Mouse (Mus musculus): Measurements from ENCODE around the gene Ier2.
A peak's percentile ranks its signal among the peaks of the same experiment; 100 is the strongest.
"Not testable (repeated sequence)": the region's sequence is repeated elsewhere in the genome, so short reads cannot be mapped to it uniquely, and the experiment has no call there.

The Ier2 gene

DNA sequence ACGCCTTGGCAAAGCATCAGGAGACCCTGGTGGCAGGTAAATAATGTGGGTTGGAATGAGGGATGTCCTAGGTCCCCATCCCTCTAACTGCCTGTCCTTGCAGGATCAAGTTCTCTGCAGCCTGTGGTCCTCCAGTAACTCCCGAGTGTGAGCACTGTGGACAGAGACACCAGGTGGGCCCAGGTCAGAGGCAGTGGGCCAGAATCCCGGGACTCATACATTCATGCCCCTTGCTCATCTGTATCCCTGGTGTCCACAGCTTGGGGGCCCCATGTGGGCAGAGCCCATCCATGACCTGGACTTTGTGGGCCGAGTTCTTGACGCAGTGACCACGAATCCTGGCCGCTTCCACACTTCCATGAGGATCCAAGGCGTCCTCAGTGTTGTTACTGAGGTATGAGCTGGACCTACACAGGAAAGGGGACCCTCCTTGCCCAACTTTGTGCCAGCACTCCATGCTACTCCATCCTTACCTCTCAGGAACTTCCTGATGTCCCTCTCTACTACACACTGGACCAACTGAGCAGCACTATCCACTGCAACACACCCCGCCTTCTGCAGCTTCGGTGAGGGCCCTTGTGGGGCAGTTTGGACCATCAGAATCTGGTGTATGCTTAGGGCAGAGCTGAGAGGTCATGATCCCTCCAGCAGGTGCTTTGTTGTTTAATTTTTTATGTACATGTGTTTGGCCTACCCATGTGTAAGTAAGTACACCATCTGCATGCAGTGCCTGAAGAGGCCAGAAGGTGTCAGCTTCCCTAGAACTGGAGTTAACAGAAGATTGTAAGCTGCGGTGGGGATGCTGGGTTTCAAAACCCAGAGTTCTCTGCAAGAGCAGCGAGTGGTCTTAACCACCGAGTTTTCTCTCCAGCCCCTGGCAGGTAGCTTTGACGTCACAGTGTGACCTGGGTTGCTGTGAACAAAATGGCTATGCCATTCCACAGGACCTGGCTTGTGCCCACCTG lies 34.8 kb upstream of the Ier2 start:
- peak; percentile 66 for DNase-seq

DNA sequence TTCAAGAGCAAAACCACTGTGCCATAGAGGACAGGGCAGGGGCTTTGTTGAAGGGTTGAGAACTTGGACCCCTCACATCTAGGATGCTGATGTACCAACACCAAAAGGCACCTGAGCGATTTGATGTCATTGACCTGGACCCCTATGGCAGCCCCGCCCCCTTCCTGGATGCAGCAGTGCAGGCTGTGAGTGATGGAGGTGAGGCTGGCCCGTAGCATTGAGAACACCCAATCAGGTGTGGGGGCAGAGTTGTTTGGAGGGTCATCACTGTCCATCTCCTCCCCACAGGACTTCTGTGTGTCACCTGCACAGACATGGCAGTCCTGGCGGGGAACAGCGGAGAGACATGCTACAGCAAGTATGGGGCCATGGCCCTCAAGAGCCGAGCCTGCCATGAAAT lies 32.5 kb upstream of the Ier2 start:
- DNase-seq: no peak

DNA sequence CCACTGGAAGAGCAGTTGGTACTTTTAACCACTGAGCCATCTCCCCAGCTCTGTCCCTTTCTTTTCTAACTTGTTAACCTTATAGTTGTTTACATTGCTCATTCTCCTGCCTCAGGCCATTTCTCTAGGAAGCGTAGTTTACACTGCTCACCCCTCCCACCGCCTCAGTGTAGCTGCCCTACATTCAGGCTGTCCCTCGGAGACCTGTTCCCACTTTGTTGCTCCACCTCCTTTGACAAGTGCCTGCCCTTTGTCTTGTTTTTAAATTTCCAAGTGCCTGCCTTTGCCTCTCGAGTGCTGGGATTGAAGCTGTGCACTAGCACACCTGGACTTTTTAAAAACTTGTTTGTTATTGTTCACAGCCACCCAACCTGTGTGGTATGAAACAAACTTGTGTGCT lies 30.7 kb upstream of the Ier2 start:
- DNase-seq: no peak

DNA sequence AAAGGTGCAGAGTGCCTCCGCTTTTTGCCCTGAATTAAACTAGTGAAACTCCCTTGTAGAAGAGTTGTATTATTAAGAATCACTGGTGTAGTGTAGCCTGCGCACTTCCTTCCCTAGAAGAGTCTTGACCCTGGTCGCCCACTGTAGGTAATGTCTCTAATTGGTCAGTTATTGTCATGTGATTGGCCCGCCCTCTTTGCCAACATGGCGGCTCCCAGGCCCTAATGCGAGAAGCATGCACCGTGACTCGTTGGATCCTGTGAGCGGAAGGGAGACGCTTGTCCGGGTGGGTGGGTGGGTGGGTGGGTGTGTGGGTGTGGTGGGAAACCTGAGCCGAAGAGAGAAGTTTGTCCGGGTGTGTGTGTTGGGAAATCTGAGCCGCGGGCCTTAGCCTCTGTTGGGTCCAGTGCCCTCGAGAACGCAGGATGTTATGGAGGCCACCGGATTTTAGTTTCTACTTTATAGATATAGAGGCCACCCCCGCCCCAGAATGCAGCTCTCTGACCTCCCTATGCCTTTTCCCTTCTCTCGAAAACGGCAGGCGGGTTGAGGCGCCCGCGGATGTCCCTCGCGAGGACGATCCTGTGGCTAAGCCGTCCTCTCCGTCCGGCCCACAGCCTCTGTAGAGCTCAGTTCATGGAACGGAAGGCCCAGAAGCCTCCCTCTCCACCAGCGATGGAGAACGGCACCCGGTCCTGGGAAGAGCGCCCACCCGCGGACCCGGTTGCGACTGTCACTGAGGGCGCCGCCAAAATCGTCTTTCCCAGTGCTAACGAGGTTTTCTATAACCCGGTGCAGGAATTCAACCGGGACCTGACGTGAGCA lies 26.7 kb upstream of the Ier2 start:
- peak; percentile 81 for DNase-seq

DNA sequence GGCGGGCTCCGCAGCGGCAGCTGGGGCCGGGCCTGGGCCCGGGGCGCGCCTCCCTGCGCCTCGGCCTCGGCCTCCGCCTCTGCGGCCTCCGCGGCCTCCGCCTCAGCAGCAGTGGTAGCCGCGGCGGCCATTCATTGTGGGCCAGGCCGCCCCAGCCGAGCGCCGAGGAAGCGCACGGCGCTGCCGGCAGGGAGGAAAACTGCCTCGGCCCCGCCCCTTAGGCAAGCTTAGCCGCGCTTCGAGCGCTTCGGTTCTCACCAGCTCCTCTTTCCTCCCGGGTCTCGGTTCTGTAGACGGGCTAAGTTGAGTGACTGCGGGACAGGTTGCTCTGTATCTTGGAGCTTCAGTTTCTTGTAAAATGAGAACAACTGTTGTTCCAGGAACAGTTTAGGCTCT lies 25.1 kb upstream of the Ier2 start, which contains the start of gene Nacc1:
TSS of gene Nacc1 (minus strand) at position 158 of the 396 bp plus-strand sequence.
- peak; percentile 88 for DNase-seq

DNA sequence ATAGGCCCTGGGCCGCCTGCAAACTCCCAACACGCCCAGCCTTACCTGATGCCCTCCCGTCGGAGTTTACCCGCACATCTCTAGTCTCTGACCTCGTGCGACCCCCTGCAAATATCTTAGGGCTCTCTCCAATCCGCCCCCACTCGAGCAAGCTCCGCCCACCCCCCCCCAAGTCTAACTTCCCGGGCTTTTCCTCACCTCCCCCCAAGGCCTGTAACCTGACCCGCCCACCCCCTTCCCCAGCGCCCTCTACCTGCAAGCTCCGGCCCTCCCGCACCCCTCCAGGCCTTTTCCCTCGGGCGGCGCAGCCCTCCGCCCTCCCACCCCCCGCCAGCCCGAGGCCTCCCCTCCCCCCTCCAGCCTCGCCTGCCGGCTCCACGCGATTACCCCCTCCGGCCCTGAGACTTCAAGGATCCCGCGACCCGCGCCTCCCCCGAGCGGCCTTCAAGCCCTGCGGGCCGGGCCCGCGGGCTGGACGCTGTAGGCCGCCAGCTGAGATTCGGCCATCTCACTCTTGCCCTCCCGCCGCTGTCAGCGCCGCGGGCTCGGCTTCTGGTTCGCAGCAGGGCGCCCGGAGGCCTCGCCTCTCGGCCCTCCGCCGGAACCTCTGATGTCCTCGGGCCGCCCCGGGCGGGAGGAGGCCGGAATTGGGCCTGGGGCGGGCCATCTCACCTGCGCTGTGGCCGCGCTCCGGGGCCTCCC lies 24.5 kb upstream of the Ier2 start:
- DNase-seq: no peak

DNA sequence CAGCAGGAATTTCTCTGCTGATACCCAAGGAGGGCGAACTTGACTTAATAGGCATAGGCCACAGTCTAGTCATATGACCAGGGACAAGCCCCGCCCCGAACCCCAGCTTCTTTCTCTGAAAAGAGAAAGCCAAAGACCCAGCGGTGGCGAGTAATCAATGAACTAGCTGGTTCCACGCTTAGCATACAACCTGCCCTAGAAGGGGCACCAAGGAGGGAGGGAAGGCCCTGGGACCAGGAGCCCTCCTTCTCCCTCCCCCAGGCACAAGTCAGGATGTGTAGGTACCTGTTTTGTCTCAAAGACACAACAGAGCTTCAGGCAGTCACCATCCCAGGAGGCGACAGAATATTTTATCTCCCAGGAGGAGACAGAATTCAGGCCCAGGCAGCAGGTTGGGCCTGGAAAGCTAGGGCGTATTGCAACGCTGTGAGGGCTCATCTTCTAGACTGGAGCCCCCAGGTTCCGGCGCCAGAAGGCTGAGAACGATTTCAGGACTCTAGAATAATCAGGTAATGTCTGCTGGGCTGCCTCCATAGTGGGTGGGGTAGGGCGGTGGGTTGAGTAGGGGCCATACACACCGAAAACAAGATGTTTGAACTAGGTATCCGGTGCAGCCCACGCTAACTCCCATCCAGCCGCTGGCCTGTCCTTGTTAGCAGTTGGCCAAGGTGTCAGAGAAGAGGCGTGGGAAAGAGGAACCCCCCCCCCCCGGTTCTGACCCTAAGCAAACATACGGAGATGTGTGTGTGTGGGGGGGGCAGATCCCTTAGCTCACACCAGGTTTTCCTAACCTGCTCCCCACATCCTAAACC lies 23.7 kb upstream of the Ier2 start, which contains the start of gene Trmt1:
TSS of gene Trmt1 (plus strand) at position 117 of the 812 bp plus-strand sequence.
- no peak for DNase-seq

DNA sequence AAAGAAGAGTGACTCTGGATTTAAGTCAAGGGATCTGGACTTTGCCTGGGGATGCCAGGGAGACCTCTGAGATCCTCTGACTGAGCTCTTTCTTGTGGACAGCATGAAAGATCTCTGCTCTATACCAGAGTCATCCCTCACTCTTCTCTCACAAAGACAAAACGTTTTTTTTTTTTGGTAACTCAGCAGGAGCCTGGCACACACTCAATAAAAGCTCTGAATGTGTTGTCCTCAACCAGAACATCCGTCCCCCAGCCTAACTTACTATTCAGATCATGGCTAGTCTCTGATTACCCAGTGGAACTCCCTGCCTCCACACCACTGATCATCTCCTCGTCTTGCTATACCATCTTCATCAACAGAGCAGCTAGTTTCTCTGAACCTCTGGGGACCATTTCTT lies 21.9 kb upstream of the Ier2 start:
- DNase-seq: no peak

DNA sequence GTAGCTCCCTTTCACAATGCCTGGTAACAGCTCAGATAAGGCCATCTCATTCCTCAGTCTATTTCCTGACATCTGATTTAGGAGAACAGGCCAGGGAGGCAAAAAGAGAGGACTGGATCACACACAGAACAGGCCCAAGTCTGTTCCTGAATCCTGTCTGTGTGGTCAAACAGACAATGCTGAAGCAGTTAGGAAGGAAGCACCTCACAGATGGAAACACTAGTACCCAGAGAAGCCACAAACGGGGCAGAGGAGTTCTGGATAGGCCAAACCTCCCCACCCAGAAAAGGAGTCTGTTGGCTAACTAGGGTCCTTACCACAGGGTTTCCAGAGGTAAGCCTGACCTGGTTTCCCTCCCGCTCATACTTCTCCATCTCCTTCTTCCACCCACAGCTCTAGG lies 19.6 kb upstream of the Ier2 start:
- no peak for DNase-seq

DNA sequence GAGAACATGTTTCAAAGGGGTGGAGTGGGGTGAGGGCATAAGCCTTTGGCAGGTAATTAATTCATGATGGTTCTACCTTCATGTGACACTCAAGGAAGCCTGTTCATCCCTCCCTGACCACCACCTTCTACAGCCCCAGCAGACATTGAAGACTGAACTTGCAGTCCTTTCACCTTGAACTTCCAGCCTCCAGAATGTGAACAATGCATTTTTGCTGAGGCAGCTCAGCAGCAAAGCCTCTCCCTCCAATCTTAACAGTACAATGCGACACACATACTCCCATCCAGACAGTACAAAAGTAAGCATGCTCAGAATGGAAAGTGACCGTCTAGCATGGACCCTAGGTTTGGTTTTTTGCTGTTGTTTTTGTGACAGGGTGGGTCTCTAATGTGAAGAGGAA lies 18.8 kb upstream of the Ier2 start:
- no peak for DNase-seq

DNA sequence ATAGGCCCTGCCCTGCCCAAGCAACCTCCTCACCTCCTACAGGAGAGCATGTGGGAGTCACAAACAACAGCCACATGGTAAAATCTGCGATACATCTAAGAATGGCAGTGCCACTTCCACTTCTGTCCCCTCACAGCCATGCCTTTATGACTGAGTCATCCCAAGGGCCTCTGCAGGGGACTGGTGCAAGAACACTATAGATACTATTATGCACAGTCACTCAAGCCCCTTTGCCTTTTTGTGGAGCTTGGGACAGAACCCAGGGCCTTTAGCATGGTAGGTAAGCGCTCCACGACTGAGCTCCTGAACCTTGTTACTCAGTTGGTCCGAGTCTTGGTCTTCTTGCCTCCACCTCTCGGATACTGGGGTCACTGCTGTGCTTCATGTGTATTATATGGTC lies 14.7 kb upstream of the Ier2 start:
- no peak for DNase-seq

DNA sequence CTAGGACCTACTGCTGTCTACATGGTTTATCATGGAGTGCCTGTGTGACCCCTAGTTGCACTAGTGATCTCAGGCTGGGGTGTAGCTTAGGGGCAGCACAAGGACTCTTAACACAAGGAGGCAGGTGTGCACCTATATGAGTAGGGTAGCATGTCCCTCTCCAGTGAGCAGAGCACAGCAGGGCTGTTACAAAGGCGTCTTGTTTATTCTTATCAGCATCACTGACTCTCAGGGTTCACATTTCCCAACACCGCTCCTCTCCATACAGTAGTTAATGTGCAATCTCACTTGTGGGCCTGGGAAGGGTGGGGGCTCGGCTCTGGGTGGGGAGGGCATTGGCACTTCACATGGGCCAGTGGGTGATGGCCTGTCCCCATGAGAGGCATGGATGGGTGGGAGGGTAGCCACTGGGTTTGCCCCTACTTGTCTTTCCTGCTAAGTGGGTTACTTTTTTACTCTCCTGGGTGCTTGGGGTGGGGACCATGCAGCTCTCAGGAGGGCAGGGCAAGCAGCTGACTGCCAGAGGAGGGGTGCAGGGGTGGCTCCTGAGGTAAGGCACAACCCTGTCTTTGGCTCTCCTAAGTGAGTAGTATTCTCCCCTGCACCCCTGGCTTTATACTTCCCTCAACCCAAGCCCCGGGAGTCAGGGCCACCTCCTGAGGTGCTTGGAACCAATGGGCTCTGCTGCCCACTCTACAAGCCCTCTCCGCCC lies 7.8 kb upstream of the Ier2 start:
- not testable (repeated sequence) for DNase-seq

DNA sequence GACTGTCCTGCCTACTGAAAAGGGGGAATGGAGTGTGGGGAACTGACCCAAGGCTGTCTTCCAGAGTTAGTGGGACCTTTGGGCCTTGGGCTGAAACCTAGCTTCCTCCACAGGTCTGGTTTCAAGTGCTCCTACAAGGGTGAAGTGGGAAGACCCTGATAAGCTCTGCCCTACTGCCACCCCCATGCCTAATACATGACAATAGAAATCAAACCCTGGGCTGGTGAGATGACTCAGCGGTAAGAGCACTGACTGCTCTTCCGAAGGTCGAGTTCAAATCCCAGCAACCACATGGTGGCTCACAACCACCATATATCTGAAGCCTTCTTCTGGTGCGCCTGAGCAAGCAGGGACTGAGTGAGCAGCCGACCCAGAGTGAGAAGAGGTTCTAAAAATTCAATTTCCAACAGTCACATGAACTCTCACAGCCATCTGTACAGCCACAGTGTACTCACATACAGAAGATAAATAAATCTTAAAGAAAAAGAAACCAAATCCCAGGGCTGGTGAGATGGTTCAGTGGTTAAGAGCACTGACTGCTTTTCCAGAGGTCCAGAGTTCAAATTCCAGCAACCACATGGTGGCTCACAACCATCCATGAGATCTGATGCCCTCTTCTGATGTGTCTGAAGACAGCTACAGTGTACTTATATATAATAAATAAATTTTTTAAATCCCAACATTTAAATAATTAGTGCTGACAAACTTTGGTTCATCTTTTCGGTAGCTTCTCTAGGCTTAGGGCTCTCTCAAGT lies 6.3 kb upstream of the Ier2 start:
- DNase-seq: no peak

DNA sequence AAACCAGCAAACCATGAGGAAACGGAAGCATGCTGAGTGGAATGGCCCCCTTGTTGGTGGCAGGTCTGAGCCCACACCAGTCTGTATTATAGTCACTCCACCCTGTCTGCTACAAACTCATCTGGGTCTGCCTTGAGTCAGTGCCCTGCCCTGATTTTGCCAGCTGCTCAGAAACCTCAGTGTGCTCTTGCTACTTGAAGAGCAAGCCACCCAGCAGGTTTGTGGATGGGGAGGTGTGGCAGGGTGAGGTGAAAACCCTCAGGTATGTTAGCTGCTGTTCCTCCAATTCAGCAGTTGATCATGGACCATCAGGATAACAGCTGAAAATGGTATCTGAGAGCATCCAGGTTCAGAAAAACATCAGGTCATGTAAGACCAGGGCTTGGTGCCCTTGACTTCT lies 5.4 kb upstream of the Ier2 start:
- DNase-seq: no peak

DNA sequence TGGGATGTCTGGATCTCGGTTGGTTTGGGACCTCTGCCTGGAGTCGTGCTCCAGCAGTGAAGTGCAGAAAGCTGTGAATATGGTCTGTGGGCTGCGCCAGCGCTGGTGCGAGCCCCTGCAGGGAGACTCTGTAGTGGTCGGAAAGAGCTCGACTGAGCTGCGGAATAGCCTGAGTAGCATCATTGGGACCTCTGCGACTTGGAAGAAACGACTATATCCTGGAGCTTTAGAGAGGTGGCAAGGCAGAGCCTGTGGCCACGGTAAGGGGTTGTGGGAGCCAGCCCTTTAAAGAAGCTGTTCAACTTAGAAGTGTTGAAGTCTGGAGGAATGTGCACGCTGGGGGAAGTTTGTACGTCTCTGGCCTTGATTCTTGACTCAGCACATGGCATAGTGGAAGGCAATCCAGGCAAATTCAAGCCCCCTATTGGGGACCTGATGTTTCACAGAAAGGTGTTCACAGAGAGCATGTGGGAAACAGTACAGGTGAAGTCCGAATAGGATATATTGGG lies 2.8 kb upstream of the Ier2 start:
- DNase-seq: no peak

DNA sequence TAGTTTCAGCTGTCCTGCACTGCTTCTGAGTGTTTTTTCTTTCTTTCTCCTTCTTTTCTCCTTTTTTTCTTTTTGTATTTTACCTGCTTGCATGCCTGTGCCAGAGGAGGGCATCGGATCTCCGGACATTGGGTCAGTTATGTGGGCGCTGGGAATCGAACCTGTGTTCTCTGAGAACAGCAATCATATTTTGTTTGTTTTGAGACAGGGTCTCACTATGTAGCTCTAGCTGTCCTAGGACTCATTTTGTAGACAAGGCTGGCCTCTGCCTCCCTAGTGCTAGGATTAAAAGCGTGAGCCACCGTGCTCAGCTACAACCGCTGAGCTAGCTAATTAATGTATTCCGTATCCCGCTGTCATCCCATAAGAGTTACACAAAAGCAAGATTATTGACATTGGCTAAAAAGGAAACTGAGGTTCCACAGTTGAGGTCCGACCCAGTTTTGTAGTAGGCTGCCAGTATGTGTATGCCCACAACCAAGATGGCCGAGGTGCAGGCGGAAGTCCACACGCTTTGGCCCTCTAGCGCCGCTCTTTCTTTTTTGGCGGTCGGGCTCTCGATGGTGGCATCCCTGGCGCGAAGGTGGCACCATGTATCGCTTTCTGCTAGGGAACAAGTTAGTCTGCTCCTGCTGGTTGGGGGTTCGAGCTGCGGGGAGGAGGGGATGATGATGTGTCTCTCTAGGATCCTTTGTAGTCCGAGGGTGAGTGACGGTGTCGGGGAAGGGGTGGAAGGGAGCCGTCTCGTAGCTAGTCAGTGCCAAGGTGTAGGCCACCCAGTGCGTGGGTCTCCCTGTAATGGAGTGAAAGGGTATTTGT lies 2.1 kb upstream of the Ier2 start:
- DNase-seq: peak; percentile 80

DNA sequence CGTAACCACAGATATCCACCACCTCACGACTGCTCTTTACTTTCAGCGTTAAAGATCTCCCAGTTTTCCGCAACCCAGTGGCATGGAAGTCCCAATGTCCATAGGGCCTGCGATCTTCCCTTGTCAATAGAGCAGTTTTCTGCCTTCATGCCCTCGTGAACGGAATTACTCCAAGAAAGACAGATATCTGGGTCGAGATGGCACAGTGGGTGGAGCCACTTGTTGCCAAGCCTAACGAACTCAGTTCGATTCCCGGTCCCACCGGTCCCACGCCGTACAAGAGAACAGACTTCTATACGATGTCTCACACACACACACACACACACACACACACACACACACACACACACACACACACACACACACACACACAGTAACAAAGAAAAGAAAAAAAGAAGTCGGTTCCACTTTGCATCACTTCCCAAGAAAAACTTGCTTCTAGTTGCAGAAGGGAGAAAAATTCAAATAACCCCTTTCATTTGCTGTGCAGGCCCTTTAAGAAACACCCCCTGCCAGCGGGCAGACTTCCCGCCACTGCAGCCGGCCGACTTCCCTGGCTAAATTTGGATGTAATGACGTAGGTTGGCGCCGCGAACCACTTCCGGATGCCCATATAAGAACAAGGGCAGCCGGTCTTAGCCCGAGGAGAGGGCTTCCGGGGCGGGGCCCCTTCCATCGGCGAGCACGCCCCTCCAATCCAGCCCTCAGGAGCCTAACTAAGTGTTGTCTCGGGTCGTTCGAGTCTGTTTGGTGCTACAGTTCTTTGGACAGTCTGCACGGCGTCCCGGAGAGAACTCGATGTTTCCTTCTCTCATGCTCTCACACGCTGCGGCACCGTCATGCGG lies 1.1 kb upstream of the Ier2 start:
- DNase-seq: peak; percentile 94

DNA sequence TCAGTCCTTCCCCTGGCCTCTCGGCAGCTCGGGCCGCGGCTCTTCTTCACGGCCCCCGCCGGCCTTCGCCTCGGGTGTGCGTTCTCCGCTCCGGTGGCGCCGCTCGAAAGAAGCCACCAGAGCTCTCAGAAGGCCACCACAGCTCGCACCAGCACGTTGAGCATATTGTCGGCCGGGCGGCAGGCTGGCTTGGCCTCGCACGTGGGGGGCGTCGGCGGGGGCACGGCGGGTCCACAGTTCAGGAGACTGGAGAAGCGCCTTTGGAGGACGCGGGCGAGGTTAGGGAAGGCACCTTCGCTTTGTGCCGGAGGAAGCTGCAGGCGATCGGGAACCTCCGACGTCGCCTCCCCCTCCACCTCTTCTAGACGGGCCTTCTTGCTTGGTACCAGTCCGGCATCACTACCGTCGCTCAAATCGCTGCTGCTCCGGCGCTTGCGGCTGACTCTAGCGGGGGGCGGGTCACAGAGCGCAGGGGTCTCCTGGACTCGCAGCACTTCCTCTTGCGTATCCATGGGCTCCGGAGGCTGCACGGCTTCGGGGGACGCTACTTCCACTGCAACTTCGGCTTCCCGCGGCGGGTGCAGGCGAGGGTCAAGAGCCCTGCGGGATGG lies 586 bp downstream of the Ier2 start:
- peak; percentile 49 for DNase-seq

Data from right cerebral cortex, postnatal 14 days (tissue).